Mouse (Mus musculus) megakaryocyte-erythroid progenitor cell, adult 5-6 weeks (primary cell): ENCODE data around the gene Adam20. TPM values are rescaled to one million over a fixed set of nuclear protein-coding genes. Genes with fewer than 3 reads are reported as not detected.
"Not testable (repeated sequence)": the region's sequence is repeated elsewhere in the genome, so short reads cannot be mapped to it uniquely, and the experiment has no call there.

Source experiments
- ATAC-seq: replicated peaks from 2 replicates; pipeline ENCODE4 v1.8.0; 2016; ENCODE audit warnings: mild to moderate bottlenecking, inconsistent platforms; ENCODE audit not compliant: severe bottlenecking, poor library complexity, low FRiP score, low TSS enrichment
- total RNA-seq, 2 experiments: library from RNA; stranded (forward) in 1 of 2; stranded (reverse) in 1 of 2; fragments of 200-1000, 215-1000 nt in 1 of 2; fragments of >200 nt in 1 of 2; fragmentation: Nextera tagmentation in 1 of 2; gene quantifications; 2 replicates each; pipeline ENCODE4 v1.2.3; 2014 to 2017

The Adam20 gene
- not detected in 2 replicates for total RNA-seq (2014; fragmentation: Nextera tagmentation)
- not detected in 2 replicates for total RNA-seq (2017)

- ATAC-seq: not testable (repeated sequence)
These were observed at the start of gene Adam20 for GRCm38 (mm10) chr8:40792973-40793372. Gene Adam20, plus strand, starts transcription at chr8:40793273.

- ATAC-seq: not testable (repeated sequence)
These were observed 41.2 kb upstream of the Adam20 start, which contains the start of gene Adam25 for GRCm38 (mm10) chr8:40751908-40752307. Gene Adam25, plus strand, starts transcription at chr8:40752208.

GRCm38 (mm10) chr8:40783320-40783719 lies 9.8 kb upstream of the Adam20 start:
- ATAC-seq: no peak

- no peak for ATAC-seq
These were observed 10.5 kb downstream of the Adam20 start for GRCm38 (mm10) chr8:40803379-40804079.

Other genes with a start within 250 kb of the Adam20 start
- not detected in 2 replicates for gene Adam24, start 118.2 kb upstream of the Adam20 start, total RNA-seq (2014; fragmentation: Nextera tagmentation)
- gene Adam24, start 118.2 kb upstream of the Adam20 start, total RNA-seq (2017): not detected in 2 replicates
- gene Adam25, start 41.1 kb upstream of the Adam20 start, total RNA-seq (2014; fragmentation: Nextera tagmentation): not detected in 2 replicates
- not detected in 2 replicates for gene Adam25, start 41.1 kb upstream of the Adam20 start, total RNA-seq (2017)
- not detected in 2 replicates for gene Adam39, start 29.7 kb downstream of the Adam20 start, total RNA-seq (2014; fragmentation: Nextera tagmentation)
- gene Adam39, start 29.7 kb downstream of the Adam20 start, total RNA-seq (2017): not detected in 2 replicates